Mouse (Mus musculus): Measurements from ENCODE around the gene Filip1l. TPM values are rescaled to one million over a fixed set of nuclear protein-coding genes. Genes with fewer than 3 reads are reported as not detected.
A peak's percentile ranks its signal among the peaks of the same experiment; 100 is the strongest.

Filip1l gene
- polyA plus RNA-seq, 1 experiment = 15.1 TPM

DNA sequence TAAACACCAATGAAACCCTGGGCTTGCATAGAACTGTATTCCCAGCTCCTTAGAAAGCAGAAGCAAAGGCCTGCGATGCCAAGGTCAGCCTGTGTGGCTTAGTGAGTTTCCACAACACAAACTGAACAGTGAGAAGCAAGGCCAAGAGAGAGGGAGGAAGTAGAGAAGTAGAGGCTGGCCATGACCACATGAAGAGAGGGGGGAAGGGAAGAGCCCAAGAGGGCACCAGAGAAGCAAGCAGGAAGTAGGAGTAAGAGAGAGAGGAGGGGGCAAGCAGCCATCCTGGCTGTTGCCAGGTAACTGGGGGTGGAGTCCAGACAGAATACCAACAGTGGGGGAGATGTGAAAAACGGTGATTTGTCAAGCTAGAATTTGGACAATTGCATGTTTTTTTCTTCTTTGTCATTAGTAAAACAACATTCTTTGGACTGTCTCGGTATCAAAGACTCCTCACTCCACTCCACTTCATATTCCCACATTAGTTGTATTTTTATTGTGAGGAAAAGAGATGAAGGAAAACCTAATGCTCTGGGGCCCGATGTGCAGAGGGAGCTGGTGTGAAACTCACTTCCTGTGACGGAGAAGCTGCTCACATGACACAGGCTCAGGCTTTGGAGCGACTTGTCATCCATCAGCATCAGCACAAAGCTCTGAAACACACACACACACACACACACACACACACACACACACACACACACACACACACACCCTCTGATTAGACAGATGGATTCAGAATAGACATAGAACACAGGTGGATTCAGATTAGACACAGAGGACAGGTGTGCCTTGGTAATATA, 70.3 kb downstream of the Filip1l start:
- no peak overlapping the region for H3K4me3 ChIP-seq (replicated peaks; ENCODE audit: extremely low read depth, low read depth, low read length)
- TF ChIP-seq CTCF (IDR thresholded peaks at IDR 0.05; ENCODE audit: insufficient read depth, low read length) = no peak
- TF ChIP-seq POLR2A (IDR thresholded peaks at IDR 0.05; ENCODE audit: borderline replicate concordance, extremely low read depth, low read depth, low read length) = no peak
- DNase-seq = no peak
- 57% methylated on average over 6 of the region's 6 CpGs for WGBS
- H3K4me1 ChIP-seq (ENCODE audit: control insufficient read depth, insufficient read depth, low read length) = peaks cover 12% of the 10 kb centered on the region

DNA sequence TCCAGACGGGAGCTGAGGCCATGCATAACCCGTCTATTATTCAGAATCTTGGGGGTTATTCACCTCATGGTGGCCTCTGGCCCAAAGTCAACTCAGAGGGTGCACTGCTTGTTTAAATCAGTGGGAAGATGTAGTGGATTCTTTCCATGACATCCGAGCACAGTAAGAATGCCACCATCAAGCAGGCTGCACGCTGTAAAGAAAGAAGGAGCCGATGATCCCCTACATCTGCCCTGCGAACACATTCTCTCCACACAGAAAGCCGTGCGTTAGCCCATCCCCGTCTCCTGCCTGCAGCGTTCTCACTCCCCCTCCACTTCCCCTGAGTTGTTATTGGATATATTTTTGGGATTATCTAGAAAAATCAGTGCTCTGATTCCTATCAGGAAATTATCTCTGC, 73.8 kb downstream of the Filip1l start:
- H3K4me3 ChIP-seq (replicated peaks; ENCODE audit: extremely low read depth, low read depth, low read length) = no peak overlapping the region
- 74% methylated on average over 10 of the region's 10 CpGs for WGBS
- TF ChIP-seq POLR2A (IDR thresholded peaks at IDR 0.05; ENCODE audit: borderline replicate concordance, extremely low read depth, low read depth, low read length) (no peak), CTCF (IDR thresholded peaks at IDR 0.05; ENCODE audit: insufficient read depth, low read length) (no peak)
- peaks cover 4% of the 10 kb centered on the region for H3K4me1 ChIP-seq (ENCODE audit: control insufficient read depth, insufficient read depth, low read length)
- no peak for DNase-seq

DNA sequence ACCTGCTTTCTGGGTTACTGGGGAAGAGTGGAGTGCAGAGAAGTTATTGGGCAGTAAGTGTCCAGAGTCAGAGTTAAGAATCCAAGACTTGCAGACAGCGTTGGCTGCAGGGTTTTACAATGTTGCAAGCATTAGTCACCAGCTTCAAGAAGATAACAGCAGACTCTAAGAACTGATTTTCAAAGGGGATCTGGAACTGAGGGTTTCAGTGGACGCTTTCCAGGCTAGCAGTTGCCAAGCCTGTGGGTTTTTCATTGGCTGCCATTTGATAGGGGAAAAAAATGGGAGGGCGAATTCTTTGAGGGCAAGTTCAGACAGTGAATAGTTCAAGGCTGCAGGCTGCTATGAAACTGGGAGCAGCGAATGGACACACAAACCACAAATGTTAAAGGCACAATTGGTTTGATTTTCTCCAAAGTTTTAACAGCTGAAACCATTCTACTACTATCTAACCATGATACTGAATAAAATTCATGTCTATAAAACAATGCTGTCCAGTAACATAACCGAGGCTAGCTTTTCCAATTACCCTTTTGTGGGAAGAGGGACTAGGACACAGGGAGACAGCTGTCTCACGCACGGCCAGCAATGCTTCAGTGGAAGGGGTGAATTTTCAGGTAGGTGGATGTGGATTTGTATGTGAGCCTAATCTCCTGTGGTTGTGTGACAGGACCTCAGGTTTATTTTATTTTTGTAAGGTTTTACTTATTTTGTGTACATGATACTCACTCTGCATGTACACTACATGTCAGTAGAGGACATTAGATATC, 74.8 kb downstream of the Filip1l start:
- H3K4me1 ChIP-seq (ENCODE audit: control insufficient read depth, insufficient read depth, low read length) = no peaks in the 10 kb centered on the region
- DNase-seq = no peak
- WGBS = 66% methylated on average over 7 of the region's 7 CpGs
- TF ChIP-seq POLR2A (IDR thresholded peaks at IDR 0.05; ENCODE audit: borderline replicate concordance, extremely low read depth, low read depth, low read length) = no peak
- no peak overlapping the region for H3K4me3 ChIP-seq (replicated peaks; ENCODE audit: extremely low read depth, low read depth, low read length)

DNA sequence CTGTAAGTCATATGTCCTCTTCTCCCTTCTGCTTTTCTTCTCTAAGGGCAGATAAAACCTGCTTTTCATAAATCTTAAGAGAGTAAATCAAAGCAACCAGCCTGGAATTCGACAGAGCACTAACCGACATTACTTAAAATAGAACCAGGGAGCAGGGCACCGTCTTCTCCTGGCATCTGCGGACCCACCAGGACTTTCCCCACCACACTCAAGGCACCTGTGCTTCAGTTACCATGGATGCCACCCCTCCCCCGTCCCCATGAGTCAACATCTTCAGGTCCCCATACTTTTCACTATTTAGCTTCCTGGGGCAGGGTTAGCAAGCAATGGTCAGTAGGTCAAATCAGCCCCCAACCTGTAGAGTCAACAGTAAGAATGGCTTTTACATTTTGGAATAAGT, 76.1 kb downstream of the Filip1l start:
- no peaks in the 10 kb centered on the region for H3K4me1 ChIP-seq (ENCODE audit: control insufficient read depth, insufficient read depth, low read length)
- no peak overlapping the region for H3K4me3 ChIP-seq (replicated peaks; ENCODE audit: extremely low read depth, low read depth, low read length)
- 79% methylated on average over 5 of the region's 5 CpGs for WGBS
- no peak for TF ChIP-seq CTCF (IDR thresholded peaks at IDR 0.05; ENCODE audit: insufficient read depth, low read length)
- TF ChIP-seq POLR2A (IDR thresholded peaks at IDR 0.05; ENCODE audit: borderline replicate concordance, extremely low read depth, low read depth, low read length) = no peak
- no peak for DNase-seq

DNA sequence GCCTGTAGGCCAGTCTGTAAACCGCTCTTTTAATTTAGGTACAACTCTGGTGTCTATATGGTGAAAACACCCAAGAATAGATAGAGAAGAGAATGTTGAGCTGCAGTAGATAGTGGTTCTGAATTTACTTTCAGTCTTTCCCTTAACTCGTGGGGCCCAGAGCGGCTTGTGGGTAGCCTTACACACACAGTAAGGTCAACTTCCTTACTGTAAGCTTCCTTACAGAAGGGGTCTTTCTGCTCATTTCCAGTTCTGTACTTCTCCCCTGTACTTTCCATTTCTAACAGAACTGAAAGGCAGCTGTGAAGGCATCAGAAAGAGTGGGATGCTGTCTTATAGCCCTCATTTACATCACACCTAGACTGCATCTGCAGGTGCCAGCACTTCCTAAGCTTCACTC, 78.4 kb downstream of the Filip1l start:
- H3K4me3 ChIP-seq (replicated peaks; ENCODE audit: extremely low read depth, low read depth, low read length) = no peak overlapping the region
- TF ChIP-seq POLR2A (IDR thresholded peaks at IDR 0.05; ENCODE audit: borderline replicate concordance, extremely low read depth, low read depth, low read length) (no peak), CTCF (IDR thresholded peaks at IDR 0.05; ENCODE audit: insufficient read depth, low read length) (no peak)
- no peak for DNase-seq
- WGBS = 83% methylated on average over 3 of the region's 3 CpGs
- H3K4me1 ChIP-seq (ENCODE audit: control insufficient read depth, insufficient read depth, low read length) = peaks cover 2% of the 10 kb centered on the region; the same call in 1 of the 2 replicates

DNA sequence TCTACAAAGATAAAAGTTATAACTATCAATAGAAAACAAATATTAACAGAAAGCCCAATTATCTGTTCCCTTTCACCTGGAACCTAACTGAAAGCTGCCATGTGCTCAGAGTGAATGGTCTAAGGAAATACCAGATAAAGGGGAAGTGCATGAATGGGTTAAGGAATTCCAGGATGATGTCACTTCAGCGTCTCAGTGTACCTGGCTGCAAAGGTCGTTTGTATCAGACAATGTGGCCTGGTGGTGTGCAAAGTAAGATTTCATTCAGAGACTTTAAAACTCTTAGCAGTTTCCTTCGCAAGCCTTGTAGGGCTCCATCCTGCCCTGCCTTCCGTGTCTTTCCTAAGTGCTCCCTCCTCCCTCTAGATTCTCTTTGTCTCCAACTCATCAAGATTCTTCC, 80.3 kb downstream of the Filip1l start:
- WGBS = 57% methylated on average over 4 of the region's 4 CpGs
- TF ChIP-seq CTCF (IDR thresholded peaks at IDR 0.05; ENCODE audit: insufficient read depth, low read length) = no peak
- TF ChIP-seq POLR2A (IDR thresholded peaks at IDR 0.05; ENCODE audit: borderline replicate concordance, extremely low read depth, low read depth, low read length) = no peak
- H3K4me1 ChIP-seq (ENCODE audit: control insufficient read depth, insufficient read depth, low read length) = peaks cover 2% of the 10 kb centered on the region; the same call in 1 of the 2 replicates
- no peak for DNase-seq
- no peak overlapping the region for H3K4me3 ChIP-seq (replicated peaks; ENCODE audit: extremely low read depth, low read depth, low read length)

DNA sequence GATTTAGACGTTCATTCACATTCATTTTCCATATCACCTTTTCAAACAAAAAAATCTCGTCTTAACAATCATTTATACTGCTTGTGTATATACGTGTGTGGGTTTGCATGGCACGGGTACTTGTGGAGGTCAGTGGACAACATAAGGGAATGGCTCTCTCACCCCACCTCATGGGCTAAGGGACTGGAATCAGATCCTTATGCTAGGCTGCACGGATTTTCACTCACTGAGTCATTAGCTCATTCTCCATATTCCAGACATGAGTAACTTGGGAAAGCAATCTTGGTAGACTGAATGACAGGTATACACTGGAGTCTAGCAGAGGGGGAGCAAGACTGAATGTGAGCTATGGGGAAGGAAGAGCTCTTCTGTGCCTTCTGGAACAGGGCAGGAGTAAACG, 80.8 kb downstream of the Filip1l start:
- WGBS = 89% methylated on average over 6 of the region's 6 CpGs
- Histone ChIP-seq H3K4me3 (replicated peaks; ENCODE audit: extremely low read depth, low read depth, low read length) (no peak overlapping the region), H3K4me1 (ENCODE audit: control insufficient read depth, insufficient read depth, low read length) (peaks cover 2% of the 10 kb centered on the region; the same call in 1 of the 2 replicates)
- TF ChIP-seq CTCF (IDR thresholded peaks at IDR 0.05; ENCODE audit: insufficient read depth, low read length) = no peak
- no peak for TF ChIP-seq POLR2A (IDR thresholded peaks at IDR 0.05; ENCODE audit: borderline replicate concordance, extremely low read depth, low read depth, low read length)
- no peak for DNase-seq

DNA sequence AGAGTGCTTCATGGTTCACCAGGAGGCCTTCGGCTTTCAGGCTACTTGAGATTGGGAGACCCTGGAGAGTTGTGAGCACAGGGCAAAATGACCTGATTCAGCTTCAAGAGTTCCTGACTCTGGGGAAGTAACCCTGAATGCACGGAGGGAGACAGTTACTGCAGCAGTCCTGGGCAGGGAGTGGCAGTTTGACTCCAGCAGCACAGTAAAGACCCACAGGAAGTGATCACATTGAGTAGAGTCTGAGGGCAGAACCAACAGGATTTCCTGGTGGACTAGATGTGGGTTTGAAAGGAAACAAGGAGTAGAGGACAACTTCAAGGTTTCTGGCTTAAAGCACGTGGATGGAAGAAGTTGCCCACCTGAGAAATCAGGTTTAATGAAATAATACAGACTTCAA, 81.7 kb downstream of the Filip1l start:
- Histone ChIP-seq H3K4me3 (replicated peaks; ENCODE audit: extremely low read depth, low read depth, low read length) (no peak overlapping the region), H3K4me1 (ENCODE audit: control insufficient read depth, insufficient read depth, low read length) (peaks cover 2% of the 10 kb centered on the region; the same call in 1 of the 2 replicates)
- DNase-seq = no peak
- TF ChIP-seq POLR2A (IDR thresholded peaks at IDR 0.05; ENCODE audit: borderline replicate concordance, extremely low read depth, low read depth, low read length) (peak; percentile 41; the same call in 1 of the 2 replicates), CTCF (IDR thresholded peaks at IDR 0.05; ENCODE audit: insufficient read depth, low read length) (no peak)
- 54% methylated on average over 3 of the region's 3 CpGs for WGBS

DNA sequence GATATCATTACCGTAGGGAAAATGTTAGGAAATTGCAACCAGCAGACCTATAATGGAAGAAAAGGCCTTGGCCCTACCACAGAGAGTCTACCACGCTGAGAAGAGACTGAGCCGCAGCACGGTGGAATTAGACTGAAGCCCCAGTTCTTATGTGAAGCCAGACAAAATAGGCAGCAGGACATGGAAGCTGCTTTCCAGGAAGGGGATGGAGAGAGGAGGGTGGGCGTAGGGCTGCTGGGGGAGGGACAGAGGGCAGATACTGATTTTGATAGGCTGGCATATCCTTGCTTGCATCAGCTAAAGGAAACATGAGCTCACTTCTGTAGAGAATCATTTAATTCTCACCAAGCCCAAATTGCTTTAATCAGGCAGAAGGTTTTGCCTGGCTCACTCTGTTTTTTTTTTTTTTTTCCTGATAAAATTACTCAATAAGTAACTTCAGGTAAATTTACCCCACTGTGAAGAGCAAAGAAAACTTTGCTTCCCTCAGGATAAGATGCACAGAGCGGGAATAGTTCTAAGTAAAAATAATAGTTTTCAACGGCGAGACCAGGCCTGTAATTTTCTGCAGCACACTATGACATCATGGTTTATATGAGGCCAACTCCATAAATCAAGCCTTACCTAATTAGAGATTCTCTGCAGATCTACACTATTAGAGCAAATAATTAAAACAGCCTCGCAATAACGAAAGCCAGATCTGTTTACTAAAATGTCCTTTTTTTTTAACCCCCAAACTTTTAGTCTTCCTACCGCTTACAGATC, 84.8 kb downstream of the Filip1l start:
- TF ChIP-seq POLR2A (IDR thresholded peaks at IDR 0.05; ENCODE audit: borderline replicate concordance, extremely low read depth, low read depth, low read length) (no peak), CTCF (IDR thresholded peaks at IDR 0.05; ENCODE audit: insufficient read depth, low read length) (no peak)
- 71% methylated on average over 11 of the region's 11 CpGs for WGBS
- Histone ChIP-seq H3K4me1 (ENCODE audit: control insufficient read depth, insufficient read depth, low read length) (peaks cover 2% of the 10 kb centered on the region; the same call in 1 of the 2 replicates), H3K4me3 (replicated peaks; ENCODE audit: extremely low read depth, low read depth, low read length) (no peak overlapping the region)
- DNase-seq = no peak

Data from lung, adult 2 months (tissue).